Mouse (Mus musculus) C2C12 (cell line): ENCODE measurements around the gene Psg29. TPM values are rescaled to one million over a fixed set of nuclear protein-coding genes. Genes with fewer than 3 reads are reported as not detected.

Experiments
- polyA plus RNA-seq: library from polyadenylated mRNA; unstranded; fragments of >200 nt; fragmentation: generic; extraction: Trizol; gene quantifications from one replicate; pipeline ENCODE4 v1.2.1, GENCODE M21; 2012; ENCODE audit warnings: missing spikeins

The Psg29 gene
- polyA plus RNA-seq, 1 experiment, result not detected

Other genes starting within 250 kb of the Psg29 start
- gene Pnmal1, start 243.8 kb upstream of the Psg29 start, polyA plus RNA-seq, result not detected
- gene Gm42372, start 220.4 kb upstream of the Psg29 start, polyA plus RNA-seq, result not detected
- 9.7 TPM for gene Ccdc8, start 210.8 kb upstream of the Psg29 start, polyA plus RNA-seq
- gene Ppp5c, start 175.6 kb upstream of the Psg29 start, polyA plus RNA-seq, result 143 TPM
- gene Hif3a, start 141.1 kb upstream of the Psg29 start, polyA plus RNA-seq, result not detected
- not detected for gene Psg16, start 129.4 kb upstream of the Psg29 start, polyA plus RNA-seq
- gene Ceacam3, start 53.2 kb upstream of the Psg29 start, polyA plus RNA-seq, result not detected